ENCODE assay signal across 13 mouse cellular contexts in genomic region chr1:130217404-130217803, GRCm38 (mm10).
"Had no signal": no experiment of that assay in that cellular context is flagged by ENCODE, and none has a peak within 500 bp of the region (broad histone marks: within the 10 kb centered on the region; RNA-seq: fewer than 3 reads in every experiment).

No protein-coding gene starts in this region.

- H3K4me1 ChIP-seq: kidney, embryonic 15.5 days; liver, embryonic 13.5 days; neural tube, embryonic 15.5 days; stomach, embryonic 15.5 days had no signal

- DNase-seq: kidney, adult 18-20 months; kidney, postnatal 14 days; liver; liver, embryonic 13.5 days; liver, postnatal 0 days; midbrain, embryonic 14.5 days; thymus, adult 2 months; thymus, postnatal 25 days had no signal

- H3K9ac ChIP-seq: kidney, embryonic 15.5 days; liver, embryonic 13.5 days; liver, postnatal 0 days; neural tube, embryonic 15.5 days; stomach, embryonic 15.5 days had no signal

- H3K4me2 ChIP-seq: kidney, embryonic 15.5 days; liver, embryonic 13.5 days; neural tube, embryonic 15.5 days; stomach, embryonic 15.5 days had no signal

- H3K9me3 ChIP-seq: kidney, embryonic 15.5 days; liver, embryonic 13.5 days; midbrain, embryonic 10.5 days; neural tube, embryonic 15.5 days; stomach, embryonic 15.5 days had no signal

- H3K36me3 ChIP-seq: kidney, embryonic 15.5 days; liver, embryonic 13.5 days; midbrain, embryonic 10.5 days; neural tube, embryonic 15.5 days; stomach, embryonic 15.5 days had no signal

- ATAC-seq: liver, postnatal 0 days had no signal

- H3K27ac ChIP-seq: kidney, embryonic 15.5 days; liver, embryonic 13.5 days; midbrain, embryonic 10.5 days; neural tube, embryonic 15.5 days; stomach, embryonic 15.5 days had no signal

- H3K4me3 ChIP-seq: kidney, embryonic 15.5 days; liver, embryonic 13.5 days; midbrain, embryonic 10.5 days; myocyte; neural tube, embryonic 15.5 days; stomach, embryonic 15.5 days had no signal

- H3K27me3 ChIP-seq: kidney, embryonic 15.5 days; liver, embryonic 13.5 days; neural tube, embryonic 15.5 days; stomach, embryonic 15.5 days had no signal
